Mouse (Mus musculus): ENCODE data around the gene Palm3. TPM values are rescaled to one million over a fixed set of nuclear protein-coding genes. Genes with fewer than 3 reads are reported as not detected.
A peak's percentile ranks its signal among the peaks of the same experiment; 100 is the strongest.
"Not testable (repeated sequence)": the region's sequence is repeated elsewhere in the genome, so short reads cannot be mapped to it uniquely, and the experiment has no call there.

The Palm3 gene
- polyA plus RNA-seq, 1 experiment from 2014 or later, result 5.8 TPM

- no peak within 1 kb of the TSS for H3K4me2 ChIP-seq (ENCODE audit: low read length)
- H3K27me3 ChIP-seq (replicated peaks; ENCODE audit: control insufficient read depth, insufficient read depth, low read length), result no peaks in the 10 kb centered on the region
- H3K36me3 ChIP-seq (ENCODE audit: control insufficient read depth, insufficient read depth, low read length), result peaks cover 26% of the 10 kb centered on the region
- no peak within 1 kb of the TSS for H3K27ac ChIP-seq (ENCODE audit: low read depth)
- H3K4me3 ChIP-seq (ENCODE audit: low read depth, low read length), result no peak within 1 kb of the TSS
- no peak within 1 kb of the TSS for H3K9ac ChIP-seq (ENCODE audit: low read length)
- no peaks in the 10 kb centered on the region for H3K9me3 ChIP-seq (ENCODE audit: control insufficient read depth, low read length)
- peaks cover 19% of the 10 kb centered on the region for H3K4me1 ChIP-seq (replicated peaks; ENCODE audit: control insufficient read depth, insufficient read depth, low read length)
- DNase-seq (ENCODE audit: low spot score) (no peak), ATAC-seq (replicated peaks; ENCODE audit: low FRiP score, low TSS enrichment, low read depth) (no peak)
- 43% methylated on average over 61 of the region's 61 CpGs for WGBS
Measured at GRCm38 (mm10) chr8:84001281-84002000, 19.8 kb upstream of the Palm3 start, which contains the start of gene 1700067K01Rik. TSS of gene 1700067K01Rik (plus strand) at chr8:84001502.

- Histone ChIP-seq H3K9me3 (ENCODE audit: control insufficient read depth, low read length) (no peaks in the 10 kb centered on the region), H3K36me3 (ENCODE audit: control insufficient read depth, insufficient read depth, low read length) (peaks cover 26% of the 10 kb centered on the region), H3K9ac (ENCODE audit: low read length) (no peak overlapping the region), H3K27me3 (replicated peaks; ENCODE audit: control insufficient read depth, insufficient read depth, low read length) (no peaks in the 10 kb centered on the region), H3K4me2 (ENCODE audit: low read length) (no peak overlapping the region), H3K27ac (ENCODE audit: low read depth) (no peak overlapping the region), H3K4me3 (ENCODE audit: low read depth, low read length) (no peak overlapping the region), H3K4me1 (replicated peaks; ENCODE audit: control insufficient read depth, insufficient read depth, low read length) (peaks cover 19% of the 10 kb centered on the region)
- ATAC-seq (replicated peaks; ENCODE audit: low FRiP score, low TSS enrichment, low read depth), result no peak
- DNase-seq (ENCODE audit: low spot score), result no peak
- WGBS, result 69% methylated on average over 12 of the region's 12 CpGs
Measured at GRCm38 (mm10) chr8:84002957-84003611, 18.2 kb upstream of the Palm3 start.

GRCm38 (mm10) chr8:84003612-84004246, 17.5 kb upstream of the Palm3 start:
- Histone ChIP-seq H3K9ac (ENCODE audit: low read length) (peak overlapping the region; percentile 43), H3K4me3 (ENCODE audit: low read depth, low read length) (peak overlapping the region; percentile 42; the same call in 1 of the 2 replicates), H3K27me3 (replicated peaks; ENCODE audit: control insufficient read depth, insufficient read depth, low read length) (no peaks in the 10 kb centered on the region), H3K36me3 (ENCODE audit: control insufficient read depth, insufficient read depth, low read length) (peaks cover 26% of the 10 kb centered on the region), H3K4me2 (ENCODE audit: low read length) (peak overlapping the region; percentile 70), H3K9me3 (ENCODE audit: control insufficient read depth, low read length) (no peaks in the 10 kb centered on the region), H3K4me1 (replicated peaks; ENCODE audit: control insufficient read depth, insufficient read depth, low read length) (peaks cover 18% of the 10 kb centered on the region), H3K27ac (ENCODE audit: low read depth) (no peak overlapping the region)
- DNase-seq (ENCODE audit: low spot score) (no peak), ATAC-seq (replicated peaks; ENCODE audit: low FRiP score, low TSS enrichment, low read depth) (no peak)
- WGBS, result 80% methylated on average over 6 of the region's 6 CpGs

GRCm38 (mm10) chr8:84004533-84005201, 16.6 kb upstream of the Palm3 start:
- peak overlapping the region; percentile 42 for H3K4me3 ChIP-seq (ENCODE audit: low read depth, low read length)
- peak; percentile 77 for ATAC-seq (replicated peaks; ENCODE audit: low FRiP score, low TSS enrichment, low read depth)
- WGBS, result 2% methylated on average over 30 of the region's 30 CpGs

GRCm38 (mm10) chr8:84005502-84005901, 15.8 kb upstream of the Palm3 start:
- not testable (repeated sequence) for H3K4me2 ChIP-seq (ENCODE audit: low read length); DNase-seq (ENCODE audit: low spot score); H3K27ac ChIP-seq (ENCODE audit: low read depth); H3K9me3 ChIP-seq (ENCODE audit: control insufficient read depth, low read length); H3K9ac ChIP-seq (ENCODE audit: low read length); ATAC-seq (replicated peaks; ENCODE audit: low FRiP score, low TSS enrichment, low read depth); H3K27me3 ChIP-seq (replicated peaks; ENCODE audit: control insufficient read depth, insufficient read depth, low read length); H3K4me3 ChIP-seq (ENCODE audit: low read depth, low read length)
- peaks cover 12% of the 10 kb centered on the region for H3K4me1 ChIP-seq (replicated peaks; ENCODE audit: control insufficient read depth, insufficient read depth, low read length)
- WGBS, result 90% methylated on average over 7 of the region's 7 CpGs
- peaks cover 12% of the 10 kb centered on the region for H3K36me3 ChIP-seq (ENCODE audit: control insufficient read depth, insufficient read depth, low read length)

More at GRCm38 (mm10) chr8:84004533-84005201, 16.6 kb upstream of the Palm3 start:
- Histone ChIP-seq H3K4me1 (replicated peaks; ENCODE audit: control insufficient read depth, insufficient read depth, low read length) (peaks cover 9% of the 10 kb centered on the region), H3K36me3 (ENCODE audit: control insufficient read depth, insufficient read depth, low read length) (peaks cover 20% of the 10 kb centered on the region), H3K9me3 (ENCODE audit: control insufficient read depth, low read length) (no peaks in the 10 kb centered on the region), H3K27me3 (replicated peaks; ENCODE audit: control insufficient read depth, insufficient read depth, low read length) (no peaks in the 10 kb centered on the region), H3K4me2 (ENCODE audit: low read length) (peak overlapping the region; percentile 70), H3K27ac (ENCODE audit: low read depth) (peak overlapping the region; percentile 85), H3K9ac (ENCODE audit: low read length) (peak overlapping the region; percentile 43)
- peak; percentile 94 for DNase-seq (ENCODE audit: low spot score)

GRCm38 (mm10) chr8:84008362-84008761, 12.9 kb upstream of the Palm3 start:
- DNase-seq (ENCODE audit: low spot score) (no peak), ATAC-seq (replicated peaks; ENCODE audit: low FRiP score, low TSS enrichment, low read depth) (no peak)
- H3K9ac ChIP-seq (ENCODE audit: low read length), result no peak overlapping the region
- H3K36me3 ChIP-seq (ENCODE audit: control insufficient read depth, insufficient read depth, low read length), result no peaks in the 10 kb centered on the region
- 27% methylated on average over 7 of the region's 7 CpGs for WGBS
- no peaks in the 10 kb centered on the region for H3K9me3 ChIP-seq (ENCODE audit: control insufficient read depth, low read length)
- peaks cover 30% of the 10 kb centered on the region for H3K4me1 ChIP-seq (replicated peaks; ENCODE audit: control insufficient read depth, insufficient read depth, low read length)
- H3K27me3 ChIP-seq (replicated peaks; ENCODE audit: control insufficient read depth, insufficient read depth, low read length), result peaks cover 33% of the 10 kb centered on the region
- H3K27ac ChIP-seq (ENCODE audit: low read depth), result no peak overlapping the region
- H3K4me2 ChIP-seq (ENCODE audit: low read length), result no peak overlapping the region
- no peak overlapping the region for H3K4me3 ChIP-seq (ENCODE audit: low read depth, low read length)

- ATAC-seq (replicated peaks; ENCODE audit: low FRiP score, low TSS enrichment, low read depth), result no peak
- H3K4me3 ChIP-seq (ENCODE audit: low read depth, low read length), result no peak overlapping the region
- 1% methylated on average over 11 of the region's 11 CpGs for WGBS
Measured at GRCm38 (mm10) chr8:84009876-84010275, 11.4 kb upstream of the Palm3 start.

More at GRCm38 (mm10) chr8:84009876-84010275, 11.4 kb upstream of the Palm3 start:
- no peaks in the 10 kb centered on the region for H3K36me3 ChIP-seq (ENCODE audit: control insufficient read depth, insufficient read depth, low read length)
- H3K4me2 ChIP-seq (ENCODE audit: low read length), result no peak overlapping the region
- H3K27me3 ChIP-seq (replicated peaks; ENCODE audit: control insufficient read depth, insufficient read depth, low read length), result peaks cover 36% of the 10 kb centered on the region
- no peak overlapping the region for H3K9ac ChIP-seq (ENCODE audit: low read length)
- peak; percentile 96 for DNase-seq (ENCODE audit: low spot score)
- H3K27ac ChIP-seq (ENCODE audit: low read depth), result no peak overlapping the region
- H3K9me3 ChIP-seq (ENCODE audit: control insufficient read depth, low read length), result no peaks in the 10 kb centered on the region
- H3K4me1 ChIP-seq (replicated peaks; ENCODE audit: control insufficient read depth, insufficient read depth, low read length), result peaks cover 26% of the 10 kb centered on the region

Data from intestine, embryonic 14.5 days (tissue).